Mouse (Mus musculus) urinary bladder, postnatal 36 days (tissue): ENCODE measurements at regions not wholly inside any gene's neighbourhood (a gene's known extent, or its start where the extent isn't known, plus 50 kb on each side); places are given as distances from the start of the nearest gene placed in this dataset.

ENCODE experiments used
- DNase-seq, 2 experiments: peaks; one replicate each; pipeline ENCODE4 v3.0.0; 2022; ENCODE audit warnings: low spot score in 2 of 2, mixed read lengths in 1 of 2

GRCm38 (mm10) chr12:97720554-97720953 lies 538.7 kb downstream of the Galc start:
- no peak for DNase-seq

- no peak for DNase-seq
Observed at GRCm38 (mm10) chr12:97717812-97718211, 541.4 kb downstream of the Galc start.
